Mouse (Mus musculus): ENCODE data around the gene Zbed3. TPM values are rescaled to one million over a fixed set of nuclear protein-coding genes. Genes with fewer than 3 reads are reported as not detected.

Zbed3 gene
- polyA plus RNA-seq, 1 experiment from 2014 or later: 63.3 TPM

GRCm38 (mm10) chr13:95323950-95324625, 676 bp downstream of the Zbed3 start:
- Histone ChIP-seq H3K27me3 (ENCODE audit: insufficient read depth, poor library complexity, severe bottlenecking) (no peaks in the 10 kb centered on the region), H3K4me3 (peak overlapping the region; percentile 91), H3K9me3 (no peaks in the 10 kb centered on the region), H3K36me3 (0 out of 2 replicates have a peak, but pooled peaks cover 4% of the 10 kb centered on the region), H3K4me1 (replicated peaks) (peaks cover 25% of the 10 kb centered on the region), H3K27ac (peak overlapping the region; percentile 100)
- WGBS: 25% methylated on average over 15 of the region's 15 CpGs
- peak; percentile 73 for DNase-seq (ENCODE audit: low spot score)

DNA sequence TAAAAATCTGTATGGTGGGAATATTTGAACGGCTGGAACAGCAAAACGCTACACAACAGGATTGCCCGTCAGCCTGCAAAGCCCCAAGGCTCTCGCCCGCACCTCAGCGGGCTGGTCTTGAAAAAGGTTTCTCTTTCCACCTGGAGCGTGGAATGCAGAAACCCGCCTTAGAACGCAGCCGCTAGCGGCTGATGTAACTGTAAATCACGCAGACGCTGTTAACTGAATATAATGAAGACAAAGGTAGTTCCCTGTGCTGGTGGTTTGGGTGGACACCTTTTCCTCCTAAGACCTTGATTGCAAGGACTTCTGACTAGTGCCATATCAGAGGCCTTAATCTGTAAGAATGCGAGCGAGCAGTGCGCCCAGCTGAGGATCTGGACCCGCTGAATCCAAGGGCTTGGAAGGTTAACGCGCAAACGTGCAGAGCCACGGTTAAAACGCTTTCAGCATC, 1.2 kb downstream of the Zbed3 start:
- H3K36me3 ChIP-seq: 0 out of 2 replicates have a peak, but pooled peaks cover 5% of the 10 kb centered on the region
- H3K9me3 ChIP-seq: no peaks in the 10 kb centered on the region
- no peaks in the 10 kb centered on the region for H3K27me3 ChIP-seq (ENCODE audit: insufficient read depth, poor library complexity, severe bottlenecking)
- DNase-seq (ENCODE audit: low spot score): no peak
- peak overlapping the region; percentile 91 for H3K4me3 ChIP-seq
- peaks cover 25% of the 10 kb centered on the region for H3K4me1 ChIP-seq (replicated peaks)
- peak overlapping the region; percentile 100 for H3K27ac ChIP-seq
- under 1% methylated on average over 22 of the region's 22 CpGs for WGBS

DNA sequence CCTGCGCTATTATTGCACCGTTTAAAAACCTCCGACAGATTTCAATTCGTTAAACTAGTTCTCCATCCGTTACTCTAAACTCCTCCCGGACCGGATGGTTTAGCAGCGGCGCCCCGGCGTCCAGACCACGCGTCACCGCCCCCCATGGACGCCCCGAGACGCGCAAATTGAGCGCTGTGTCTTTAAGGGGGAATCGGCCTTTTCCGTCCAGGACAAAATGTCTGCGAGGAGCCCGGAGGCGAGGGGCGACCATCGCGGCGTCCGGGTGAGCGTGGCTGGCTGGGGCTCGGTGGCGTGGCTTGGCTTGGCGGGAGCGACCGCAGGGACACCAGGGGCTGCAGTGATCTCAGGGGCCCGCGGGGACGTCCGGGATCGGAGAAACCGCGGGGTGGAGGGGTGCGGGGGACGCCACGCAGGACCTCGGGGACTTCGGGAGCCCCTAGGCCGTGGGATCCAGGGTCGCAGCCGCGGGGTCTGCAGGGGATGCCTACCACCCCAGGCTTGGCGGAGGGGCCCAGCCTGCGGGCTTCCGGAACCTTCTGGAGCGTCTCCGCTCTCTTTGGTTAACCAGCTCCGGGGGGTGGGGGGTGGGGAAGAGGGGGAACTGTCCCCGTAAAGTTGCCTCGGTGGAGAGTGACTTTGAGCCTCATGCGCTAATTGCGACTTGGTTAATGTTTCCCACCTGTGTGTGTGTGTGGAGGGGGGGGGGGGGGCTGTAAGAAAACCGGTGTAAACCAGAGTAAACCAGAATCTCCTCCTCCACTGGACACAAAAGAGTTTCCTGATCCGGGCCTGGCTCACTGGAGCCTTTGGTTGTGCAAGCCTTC, 1.9 kb downstream of the Zbed3 start:
- H3K27ac ChIP-seq: peak overlapping the region; percentile 100
- under 1% methylated on average over 63 of the region's 63 CpGs for WGBS

DNA sequence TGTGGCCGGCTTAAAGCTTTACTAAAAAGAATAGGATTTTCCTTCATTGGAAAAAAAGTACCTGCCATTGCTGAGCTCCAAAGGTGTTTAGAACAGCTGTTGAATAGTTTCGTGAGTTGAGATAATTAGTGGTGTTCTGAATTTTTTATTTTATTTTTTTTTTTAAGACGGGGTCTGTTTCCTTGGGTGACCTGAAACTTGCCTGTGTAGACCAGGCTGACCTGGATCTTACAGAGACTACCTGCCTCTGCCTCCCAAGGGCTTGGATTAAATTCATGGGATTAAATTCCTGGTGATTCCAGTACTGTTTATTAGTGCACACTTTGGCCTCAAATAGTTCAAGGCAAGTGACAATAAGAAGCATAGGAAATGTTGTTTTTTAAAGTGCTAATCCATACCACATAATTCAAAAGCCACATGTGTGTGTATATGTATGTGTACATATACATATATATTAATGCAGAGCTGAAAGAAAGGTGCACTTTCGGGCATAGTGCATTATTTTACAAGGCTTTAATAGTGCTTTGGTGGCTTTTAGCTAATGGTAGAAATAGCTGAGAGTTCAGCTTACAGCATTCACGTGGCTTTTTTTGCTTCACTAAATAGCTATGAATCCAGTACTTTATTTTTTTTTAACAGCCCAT, 2.6 kb downstream of the Zbed3 start:
- no peak for DNase-seq (ENCODE audit: low spot score)
- Histone ChIP-seq H3K9me3 (no peaks in the 10 kb centered on the region), H3K4me3 (peak overlapping the region; percentile 91), H3K27me3 (ENCODE audit: insufficient read depth, poor library complexity, severe bottlenecking) (no peaks in the 10 kb centered on the region), H3K27ac (peak overlapping the region; percentile 100), H3K36me3 (0 out of 2 replicates have a peak, but pooled peaks cover 5% of the 10 kb centered on the region), H3K4me1 (replicated peaks) (peaks cover 25% of the 10 kb centered on the region)
- WGBS: 20% methylated on average over 5 of the region's 5 CpGs

More for the DNA sequence above, 1.9 kb downstream of the Zbed3 start:
- Histone ChIP-seq H3K4me1 (replicated peaks) (peaks cover 25% of the 10 kb centered on the region), H3K4me3 (peak overlapping the region; percentile 91), H3K27me3 (ENCODE audit: insufficient read depth, poor library complexity, severe bottlenecking) (no peaks in the 10 kb centered on the region), H3K9me3 (no peaks in the 10 kb centered on the region), H3K36me3 (0 out of 2 replicates have a peak, but pooled peaks cover 5% of the 10 kb centered on the region)
- peak; percentile 79 for DNase-seq (ENCODE audit: low spot score)

- Histone ChIP-seq H3K36me3 (0 out of 2 replicates have a peak, but pooled peaks cover 10% of the 10 kb centered on the region), H3K9me3 (no peaks in the 10 kb centered on the region), H3K27me3 (ENCODE audit: insufficient read depth, poor library complexity, severe bottlenecking) (no peaks in the 10 kb centered on the region), H3K4me3 (peak overlapping the region; percentile 91), H3K4me1 (replicated peaks) (peaks cover 25% of the 10 kb centered on the region), H3K27ac (peak overlapping the region; percentile 100)
- 13% methylated on average over 21 of the region's 21 CpGs for WGBS
- peak; percentile 60 for DNase-seq (ENCODE audit: low spot score)
These were observed 3.4 kb downstream of the Zbed3 start for GRCm38 (mm10) chr13:95326611-95327344.

DNA sequence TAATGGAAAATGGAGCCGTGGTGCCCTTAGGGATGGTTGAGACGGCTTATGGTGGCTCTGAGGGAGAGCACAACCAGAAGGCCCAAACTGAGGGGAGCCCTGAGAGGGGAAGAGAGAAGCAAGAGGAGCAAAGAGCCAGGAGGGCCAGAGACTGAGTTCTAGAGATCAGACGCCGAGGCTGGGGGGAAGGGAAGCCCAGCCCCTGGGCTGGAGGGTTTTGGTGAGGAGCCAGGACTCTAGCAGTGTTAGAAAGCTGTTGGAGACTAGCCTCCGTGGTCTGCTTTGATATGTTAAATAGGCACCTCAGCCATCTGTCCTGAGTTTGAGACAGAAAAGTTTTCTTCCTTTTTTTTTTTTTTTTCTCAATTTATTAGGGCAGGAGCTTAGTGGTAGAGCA, 3.9 kb downstream of the Zbed3 start:
- no peaks in the 10 kb centered on the region for H3K27me3 ChIP-seq (ENCODE audit: insufficient read depth, poor library complexity, severe bottlenecking)
- peak overlapping the region; percentile 91 for H3K4me3 ChIP-seq
- H3K27ac ChIP-seq: peak overlapping the region; percentile 100
- H3K36me3 ChIP-seq: 0 out of 2 replicates have a peak, but pooled peaks cover 10% of the 10 kb centered on the region
- DNase-seq (ENCODE audit: low spot score): peak; percentile 27
- WGBS: 7% methylated on average over 5 of the region's 5 CpGs
- peaks cover 25% of the 10 kb centered on the region for H3K4me1 ChIP-seq (replicated peaks)
- H3K9me3 ChIP-seq: no peaks in the 10 kb centered on the region

GRCm38 (mm10) chr13:95328767-95329166, 5.4 kb downstream of the Zbed3 start:
- H3K27ac ChIP-seq: no peak overlapping the region
- no peak overlapping the region for H3K4me3 ChIP-seq
- H3K9me3 ChIP-seq: no peaks in the 10 kb centered on the region
- no peaks in the 10 kb centered on the region for H3K27me3 ChIP-seq (ENCODE audit: insufficient read depth, poor library complexity, severe bottlenecking)
- H3K36me3 ChIP-seq: 0 out of 2 replicates have a peak, but pooled peaks cover 10% of the 10 kb centered on the region
- H3K4me1 ChIP-seq (replicated peaks): peaks cover 27% of the 10 kb centered on the region
- DNase-seq (ENCODE audit: low spot score): no peak
- 94% methylated on average over 11 of the region's 11 CpGs for WGBS

DNA sequence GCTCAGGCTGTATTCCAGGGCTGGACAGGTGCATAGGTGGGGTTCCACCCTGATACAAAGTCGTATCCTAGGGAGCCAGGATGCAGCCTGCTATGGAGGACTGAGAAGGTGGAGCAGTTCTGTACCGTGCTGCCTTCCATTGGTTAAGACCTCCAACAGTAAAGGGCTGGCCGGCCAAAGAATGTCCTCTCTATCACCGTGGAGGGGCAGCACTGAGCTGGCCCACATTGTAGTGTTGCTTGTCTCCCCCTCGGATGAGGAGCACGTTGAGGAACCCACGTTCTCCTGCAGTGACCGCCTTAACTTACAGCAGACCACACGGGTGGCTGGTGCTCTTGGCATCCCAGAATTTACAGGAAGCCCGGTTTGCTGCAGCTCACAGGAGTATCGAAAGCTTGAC, 7.1 kb downstream of the Zbed3 start:
- Histone ChIP-seq H3K4me3 (no peak overlapping the region), H3K27me3 (ENCODE audit: insufficient read depth, poor library complexity, severe bottlenecking) (no peaks in the 10 kb centered on the region), H3K27ac (peak overlapping the region; percentile 16; the same call in 1 of the 2 replicates), H3K4me1 (replicated peaks) (peaks cover 26% of the 10 kb centered on the region), H3K9me3 (0 out of 2 replicates have a peak, but pooled peaks cover 2% of the 10 kb centered on the region), H3K36me3 (0 out of 2 replicates have a peak, but pooled peaks cover 20% of the 10 kb centered on the region)
- WGBS: 58% methylated on average over 11 of the region's 11 CpGs
- no peak for DNase-seq (ENCODE audit: low spot score)

- H3K9me3 ChIP-seq: 0 out of 2 replicates have a peak, but pooled peaks cover 2% of the 10 kb centered on the region
- WGBS: 78% methylated on average over 11 of the region's 11 CpGs
- H3K36me3 ChIP-seq: peaks cover 36% of the 10 kb centered on the region
These were observed 8.9 kb downstream of the Zbed3 start for GRCm38 (mm10) chr13:95332086-95332899.

DNA sequence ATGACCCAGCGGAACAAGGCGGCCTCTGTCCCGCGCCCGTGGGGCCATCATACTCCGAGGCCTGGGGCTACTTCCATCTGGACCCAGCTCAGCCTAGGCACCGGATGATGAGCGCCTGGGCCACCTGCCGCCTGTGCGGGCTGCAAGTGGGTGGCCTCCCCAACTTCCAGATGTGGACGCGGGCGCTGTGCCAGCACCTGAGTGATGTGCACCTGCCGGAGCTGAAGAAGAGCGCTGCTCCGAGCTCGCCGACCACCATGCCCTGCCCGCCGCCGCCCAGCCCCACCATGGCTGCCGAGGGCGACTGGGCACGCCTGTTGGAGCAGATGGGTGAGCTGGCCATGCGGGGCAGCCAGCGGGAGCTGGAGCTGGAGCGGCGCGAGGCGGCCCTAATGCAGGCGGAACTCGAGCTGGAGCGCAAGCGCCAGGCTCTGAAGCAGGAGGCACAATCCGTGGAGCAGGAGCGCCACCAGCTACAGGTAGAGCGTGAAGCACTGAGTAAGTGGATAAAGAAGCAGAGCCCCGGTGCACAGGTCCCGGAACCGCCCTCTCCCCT, 12.8 kb downstream of the Zbed3 start:
- Histone ChIP-seq H3K4me1 (replicated peaks) (peaks cover 10% of the 10 kb centered on the region), H3K27me3 (ENCODE audit: insufficient read depth, poor library complexity, severe bottlenecking) (no peaks in the 10 kb centered on the region; the same call in 1 of the 2 replicates), H3K36me3 (peaks cover 50% of the 10 kb centered on the region), H3K4me3 (peak overlapping the region; percentile 29; the same call in 1 of the 2 replicates), H3K9me3 (0 out of 2 replicates have a peak, but pooled peaks cover 2% of the 10 kb centered on the region), H3K27ac (peak overlapping the region; percentile 53; the same call in 1 of the 2 replicates)
- WGBS: 67% methylated on average over 40 of the region's 40 CpGs
- no peak for DNase-seq (ENCODE audit: low spot score)

More at GRCm38 (mm10) chr13:95332086-95332899, 8.9 kb downstream of the Zbed3 start:
- Histone ChIP-seq H3K27ac (no peak overlapping the region), H3K4me3 (no peak overlapping the region), H3K27me3 (ENCODE audit: insufficient read depth, poor library complexity, severe bottlenecking) (no peaks in the 10 kb centered on the region; the same call in 1 of the 2 replicates), H3K4me1 (replicated peaks) (peaks cover 16% of the 10 kb centered on the region)
- DNase-seq (ENCODE audit: low spot score): no peak

GRCm38 (mm10) chr13:95343470-95343869, 20.1 kb downstream of the Zbed3 start:
- peaks cover 12% of the 10 kb centered on the region for H3K36me3 ChIP-seq
- H3K4me1 ChIP-seq (replicated peaks): peaks cover 5% of the 10 kb centered on the region; the same call in 1 of the 2 replicates
- no peak overlapping the region for H3K27ac ChIP-seq
- 94% methylated on average over 8 of the region's 8 CpGs for whole genome bisulfite sequencing
- no peak for DNase-seq (ENCODE audit: low spot score)
- H3K4me3 ChIP-seq: no peak overlapping the region
- H3K27me3 ChIP-seq (ENCODE audit: insufficient read depth, poor library complexity, severe bottlenecking): no peaks in the 10 kb centered on the region
- H3K9me3 ChIP-seq: no peaks in the 10 kb centered on the region

All from hindbrain, embryonic 10.5 days (tissue).